Mouse (Mus musculus) G1E (cell line): ENCODE results near the gene Kcns1.

Source experiments
- CTCF ChIP-seq: IDR thresholded peaks from 2 replicates; pipeline ENCODE4 v1.5.1; 2012; ENCODE audit warnings: low read depth, low read length, inconsistent platforms, mixed read lengths
- GATA1 ChIP-seq: IDR thresholded peaks from 2 replicates; pipeline ENCODE4 v1.6.1; 2012; ENCODE audit warnings: borderline replicate concordance, low read length, inconsistent platforms, mixed read lengths
- POLR2AphosphoS5 ChIP-seq: IDR thresholded peaks from 2 replicates; pipeline ENCODE4 v1.6.1; 2012; ENCODE audit warnings: low read depth, low read length, inconsistent platforms; ENCODE audit not compliant: insufficient replicate concordance
- TAL1 ChIP-seq: conservative IDR thresholded peaks from 2 replicates; pipeline ENCODE4 v1.6.1; 2012; ENCODE audit warnings: low read depth, low read length, inconsistent platforms, mixed read lengths

DNA sequence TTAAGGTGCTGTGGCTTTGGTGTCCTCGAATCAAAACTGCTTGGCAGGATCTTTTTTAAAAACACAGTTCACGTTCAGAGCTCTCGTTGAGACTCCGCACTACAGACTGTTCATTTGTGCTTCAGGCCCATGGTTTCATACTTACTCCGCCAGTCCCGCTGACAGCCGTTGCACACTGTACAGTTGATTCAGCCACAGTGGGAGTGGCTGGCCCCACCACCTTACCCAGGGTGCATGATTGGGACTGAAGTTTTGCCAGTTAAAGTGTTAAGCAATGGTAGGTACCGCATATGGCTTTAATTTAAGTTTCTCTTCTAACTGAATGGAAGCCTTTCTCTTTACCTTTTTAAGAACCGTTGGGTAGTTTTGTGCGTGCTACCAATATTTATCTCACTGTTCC, 55.4 kb downstream of the Kcns1 start:
- no peak for TF ChIP-seq CTCF
- TF ChIP-seq GATA1, result no peak
- no peak for TF ChIP-seq POLR2AphosphoS5
- TF ChIP-seq TAL1, result no peak
